Mouse (Mus musculus) midbrain, embryonic 16.5 days (tissue): ENCODE measurements at regions not wholly inside any gene's neighbourhood (a gene's known extent, or its start where the extent isn't known, plus 50 kb on each side); places are given as distances from the start of the nearest gene placed in this dataset.
"Not testable (repeated sequence)": the region's sequence is repeated elsewhere in the genome, so short reads cannot be mapped to it uniquely, and the experiment has no call there.

Source experiments
- ATAC-seq: fragments of 200-750 bp; cut with Nextera tagmentation; 2 replicates; pipeline ENCODE4 v1.8.0; 2017; ENCODE audit warnings: moderate TSS enrichment
- H3K27ac ChIP-seq: fragments of 300-500 bp; sonication (generic); 2 replicates; pipeline ENCODE4 v1.5.1; 2014; ENCODE audit warnings: mild to moderate bottlenecking, low read length, mixed read lengths
- H3K27me3 ChIP-seq: fragments of 300-500 bp; sonication (generic); 2 replicates; pipeline ENCODE4 v1.6.1; 2014; ENCODE audit warnings: low read depth, low read length, mixed read lengths; ENCODE audit not compliant: control insufficient read depth, insufficient read depth
- H3K36me3 ChIP-seq: fragments of 300-500 bp; sonication (generic); 2 replicates; pipeline ENCODE4 v1.6.1; 2014; ENCODE audit warnings: mild to moderate bottlenecking, low read length, moderate library complexity, mixed read lengths; ENCODE audit not compliant: control insufficient read depth, insufficient read depth
- H3K4me1 ChIP-seq: fragments of 300-500 bp; sonication (generic); 2 replicates; pipeline ENCODE4 v1.6.1; 2014; ENCODE audit warnings: mild to moderate bottlenecking, low read length, mixed read lengths; ENCODE audit not compliant: control insufficient read depth, insufficient read depth
- H3K4me2 ChIP-seq: fragments of 300-500 bp; sonication (generic); 2 replicates; pipeline ENCODE4 v1.6.1; 2014; ENCODE audit warnings: mild to moderate bottlenecking, low read length, mixed read lengths
- H3K4me3 ChIP-seq: fragments of 300-500 bp; sonication (generic); 2 replicates; pipeline ENCODE4 v1.5.1; 2014; ENCODE audit warnings: low read depth, mild to moderate bottlenecking, low read length, moderate library complexity, mixed read lengths
- H3K9ac ChIP-seq: fragments of 300-500 bp; sonication (generic); 2 replicates; pipeline ENCODE4 v1.6.1; 2014; ENCODE audit warnings: low read depth, low read length, mixed read lengths
- H3K9me3 ChIP-seq: fragments of 300-500 bp; sonication (generic); replicated peaks from 2 replicates; pipeline ENCODE4 v1.6.1; 2014; ENCODE audit warnings: mild to moderate bottlenecking, low read length, mixed read lengths; ENCODE audit not compliant: control insufficient read depth, poor library complexity, severe bottlenecking
- WGBS: fragments of 180-500 bp; shearing (Covaris S2); extraction: QIAGEN DNeasy Blood & Tissue Kit; methylation state at CpG from one replicate; pipeline ENCODE4 v1.1.7; 2014; 5-methylcytosine and 5-hydroxymethylcytosine counted together

GRCm38 (mm10) chr13:50092537-50092936, 157.6 kb downstream of the Gm906 start:
- WGBS, result 87% methylated on average over 2 of the region's 2 CpGs
- ATAC-seq, result no peak
- H3K36me3 ChIP-seq, result no peaks in the 10 kb centered on the region
- H3K9ac ChIP-seq, result no peak overlapping the region
- no peaks in the 10 kb centered on the region for H3K4me1 ChIP-seq
- H3K4me2 ChIP-seq, result no peak overlapping the region
- H3K27me3 ChIP-seq, result no peaks in the 10 kb centered on the region
- H3K27ac ChIP-seq, result no peak overlapping the region
- H3K4me3 ChIP-seq, result no peak overlapping the region
- H3K9me3 ChIP-seq, result no peaks in the 10 kb centered on the region

GRCm38 (mm10) chr13:50064841-50065240, 185.3 kb downstream of the Gm906 start:
- Histone ChIP-seq H3K4me1 (no peaks in the 10 kb centered on the region), H3K4me3 (no peak overlapping the region), H3K27me3 (no peaks in the 10 kb centered on the region), H3K9me3 (no peaks in the 10 kb centered on the region), H3K36me3 (no peaks in the 10 kb centered on the region), H3K9ac (no peak overlapping the region), H3K4me2 (no peak overlapping the region), H3K27ac (no peak overlapping the region)
- no peak for ATAC-seq
- 76% methylated on average over 4 of the region's 4 CpGs for WGBS

GRCm38 (mm10) chr13:50064365-50064764, 185.7 kb downstream of the Gm906 start:
- H3K4me2 ChIP-seq, H3K27me3 ChIP-seq, H3K4me3 ChIP-seq, ATAC-seq, H3K4me1 ChIP-seq, H3K27ac ChIP-seq, H3K36me3 ChIP-seq, H3K9me3 ChIP-seq, H3K9ac ChIP-seq: not testable (repeated sequence)
- 67% methylated on average over 2 of the region's 2 CpGs for WGBS

- 69% methylated on average over 1 of the region's 1 CpGs for WGBS
These were observed 190.4 kb downstream of the Gm906 start for GRCm38 (mm10) chr13:50059676-50060075.

DNA sequence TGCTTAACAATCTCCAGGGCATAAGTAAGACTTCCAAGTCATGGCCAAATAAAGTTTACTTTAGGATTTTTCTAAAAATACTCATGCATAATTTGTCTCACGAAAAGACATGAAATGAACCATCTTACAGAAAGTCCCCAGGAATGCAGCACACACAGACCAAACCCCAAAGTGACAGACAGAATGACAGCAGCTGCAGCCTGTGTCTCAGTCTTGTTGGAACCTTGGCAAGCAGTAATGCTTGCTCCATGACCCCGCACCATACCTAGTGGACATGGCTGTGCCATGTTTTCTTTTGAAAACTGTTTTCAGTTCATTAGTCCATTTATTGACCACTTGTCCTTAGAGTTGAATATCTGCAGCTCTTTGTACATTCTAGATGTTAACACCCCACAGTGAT, 191.1 kb downstream of the Gm906 start:
- H3K36me3 ChIP-seq, H3K4me3 ChIP-seq, ATAC-seq, H3K9me3 ChIP-seq, H3K4me2 ChIP-seq, H3K27ac ChIP-seq, H3K9ac ChIP-seq, H3K27me3 ChIP-seq, H3K4me1 ChIP-seq: not testable (repeated sequence)
- whole genome bisulfite sequencing, result 96% methylated on average over 2 of the region's 2 CpGs

More at GRCm38 (mm10) chr13:50059676-50060075, 190.4 kb downstream of the Gm906 start:
- ATAC-seq, H3K4me3 ChIP-seq, H3K9me3 ChIP-seq, H3K9ac ChIP-seq, H3K36me3 ChIP-seq, H3K4me1 ChIP-seq, H3K27me3 ChIP-seq, H3K27ac ChIP-seq, H3K4me2 ChIP-seq: not testable (repeated sequence)

GRCm38 (mm10) chr13:50051746-50052145, 198.4 kb downstream of the Gm906 start:
- not testable (repeated sequence) for H3K27me3 ChIP-seq, H3K4me1 ChIP-seq, H3K27ac ChIP-seq, H3K9me3 ChIP-seq, H3K36me3 ChIP-seq, ATAC-seq, H3K4me2 ChIP-seq, H3K9ac ChIP-seq, H3K4me3 ChIP-seq

DNA sequence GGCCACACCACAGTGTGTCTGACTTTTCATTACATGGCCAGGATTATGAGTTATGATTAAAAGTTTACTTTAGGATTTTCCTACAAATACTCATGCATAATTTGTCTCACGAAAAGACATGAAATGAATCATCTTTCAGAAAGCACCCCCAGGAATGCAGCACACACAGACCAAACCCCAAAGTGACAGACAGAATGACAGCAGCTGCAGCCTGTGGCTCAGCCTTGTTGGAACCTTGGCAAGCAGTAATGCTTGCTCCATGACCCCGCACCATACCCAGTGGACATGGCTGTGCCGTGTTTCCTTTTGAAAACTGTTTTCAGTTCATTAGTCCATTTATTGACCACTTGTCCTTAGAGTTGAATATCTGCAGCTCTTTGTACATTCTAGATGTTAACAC, 199.0 kb downstream of the Gm906 start:
- WGBS, result 81% methylated on average over 3 of the region's 3 CpGs
- ATAC-seq, result not testable (repeated sequence)

GRCm38 (mm10) chr13:50031757-50032156, 218.4 kb downstream of the Gm906 start:
- WGBS, result 42% methylated on average over 1 of the region's 1 CpGs
- no peak for ATAC-seq

More for the DNA sequence above, 199.0 kb downstream of the Gm906 start:
- H3K27ac ChIP-seq, H3K4me3 ChIP-seq, H3K4me1 ChIP-seq, H3K9me3 ChIP-seq, H3K27me3 ChIP-seq, H3K4me2 ChIP-seq, H3K36me3 ChIP-seq, H3K9ac ChIP-seq: not testable (repeated sequence)

DNA sequence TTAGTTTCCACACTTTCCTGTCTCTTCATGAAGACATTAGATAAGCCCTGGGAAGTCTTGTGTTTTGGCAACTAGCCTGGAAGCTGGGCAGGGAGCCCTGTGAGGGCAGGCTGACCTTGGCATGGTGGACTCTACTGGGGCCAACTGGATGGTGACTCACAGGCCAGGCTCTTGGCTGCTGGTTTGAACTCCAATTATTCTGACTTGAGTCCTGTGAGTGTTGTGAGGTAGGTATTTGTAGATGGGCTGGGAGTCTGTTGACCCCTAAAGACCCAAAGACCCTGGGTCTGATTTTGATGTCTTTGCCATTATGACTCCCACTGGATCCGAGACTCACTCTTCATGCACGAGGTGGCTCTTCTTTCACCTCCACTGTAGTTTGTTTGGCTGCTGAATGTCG, 208.9 kb upstream of the Gm30302 start:
- H3K9me3 ChIP-seq, H3K4me3 ChIP-seq, H3K27me3 ChIP-seq, H3K4me1 ChIP-seq, H3K27ac ChIP-seq, H3K36me3 ChIP-seq, H3K9ac ChIP-seq, H3K4me2 ChIP-seq, ATAC-seq: not testable (repeated sequence)
- WGBS, result 79% methylated on average over 3 of the region's 3 CpGs

More at GRCm38 (mm10) chr13:50031757-50032156, 218.4 kb downstream of the Gm906 start:
- no peak overlapping the region for H3K27ac ChIP-seq
- no peaks in the 10 kb centered on the region for H3K36me3 ChIP-seq
- H3K4me2 ChIP-seq, result no peak overlapping the region
- no peaks in the 10 kb centered on the region for H3K4me1 ChIP-seq
- H3K4me3 ChIP-seq, result no peak overlapping the region
- H3K9me3 ChIP-seq, result no peaks in the 10 kb centered on the region
- H3K27me3 ChIP-seq, result no peaks in the 10 kb centered on the region
- no peak overlapping the region for H3K9ac ChIP-seq

DNA sequence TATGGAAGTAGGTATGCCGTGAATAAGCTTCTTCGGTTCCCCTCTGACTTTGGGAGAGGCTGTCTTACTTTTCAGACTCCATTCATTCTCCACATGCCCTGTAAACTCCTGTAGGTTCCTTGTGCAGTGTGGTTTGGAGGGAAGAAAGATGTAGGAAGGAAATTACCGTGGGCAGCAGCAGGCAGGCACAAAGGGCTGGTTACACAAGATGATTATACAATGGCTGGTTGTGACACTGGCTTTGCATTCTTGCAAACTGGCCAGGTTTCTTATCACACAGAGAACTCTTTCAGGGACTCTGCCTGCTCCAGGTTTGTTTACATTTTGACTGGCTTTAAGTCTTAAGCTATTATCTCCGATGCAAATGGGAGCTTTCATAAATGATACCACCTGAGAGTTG, 167.3 kb upstream of the Gm30302 start:
- H3K36me3 ChIP-seq, H3K4me2 ChIP-seq, H3K27ac ChIP-seq, H3K4me1 ChIP-seq, ATAC-seq, H3K9me3 ChIP-seq, H3K9ac ChIP-seq, H3K4me3 ChIP-seq, H3K27me3 ChIP-seq: not testable (repeated sequence)
- WGBS, result 81% methylated on average over 3 of the region's 4 CpGs
